Mouse (Mus musculus): Measurements from ENCODE around the gene Dusp22. TPM values are rescaled to one million over a fixed set of nuclear protein-coding genes. Genes with fewer than 3 reads are reported as not detected.

Dusp22 gene
- total and polyA plus RNA-seq, 2 experiments, result 11.1 to 14.5 TPM

DNA sequence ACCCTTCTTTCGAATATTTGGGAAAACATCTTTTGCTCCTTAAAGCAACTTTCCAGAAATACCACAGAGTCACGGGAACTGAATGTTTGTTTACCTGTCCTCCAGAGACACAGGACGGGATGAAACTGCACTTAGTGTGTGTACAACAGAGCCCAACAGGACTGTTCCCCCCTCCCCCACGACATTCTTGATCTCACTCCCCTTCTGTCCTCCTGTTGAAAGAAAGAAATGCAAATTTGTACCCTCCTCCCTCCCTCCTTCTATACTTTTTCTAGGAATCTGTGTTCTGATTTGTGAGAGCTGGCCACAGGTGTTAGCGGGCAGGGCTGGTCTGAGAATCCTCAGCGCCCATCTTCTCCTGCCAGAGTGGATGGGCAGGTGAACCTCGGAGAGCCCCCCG, 64.1 kb downstream of the Dusp22 start:
- H3K36me3 ChIP-seq (ENCODE audit: control insufficient read depth, insufficient read depth, low read length), result no peaks in the 10 kb centered on the region
- H3K79me2 ChIP-seq (ENCODE audit: control insufficient read depth, insufficient read depth, low read length), result no peaks in the 10 kb centered on the region
- TF ChIP-seq POLR2A (IDR thresholded peaks at IDR 0.05; ENCODE audit: extremely low read depth, insufficient read depth, low read length) (no peak), CTCF (IDR thresholded peaks at IDR 0.05; ENCODE audit: low read depth, low read length) (no peak)
- H3K4me3 ChIP-seq (ENCODE audit: insufficient read depth, low read depth, low read length), result no peak overlapping the region
- DNase-seq (ENCODE audit: extremely low read depth, low read depth, low spot score), result no peak
- WGBS, result 60% methylated on average over 8 of the region's 8 CpGs
- no peaks in the 10 kb centered on the region for H3K4me1 ChIP-seq (ENCODE audit: control insufficient read depth, insufficient read depth, low read length)
- H3K27me3 ChIP-seq (ENCODE audit: control insufficient read depth, insufficient read depth, low read length), result no peaks in the 10 kb centered on the region
- no peak overlapping the region for H3K27ac ChIP-seq (replicated peaks; ENCODE audit: insufficient read depth, low read depth, low read length)
- no peak overlapping the region for H3K9ac ChIP-seq (ENCODE audit: low read depth, low read length)

GRCm38 (mm10) chr13:30724691-30725271, 65.0 kb downstream of the Dusp22 start:
- Histone ChIP-seq H3K9ac (ENCODE audit: low read depth, low read length) (no peak overlapping the region), H3K4me1 (ENCODE audit: control insufficient read depth, insufficient read depth, low read length) (no peaks in the 10 kb centered on the region), H3K27ac (replicated peaks; ENCODE audit: insufficient read depth, low read depth, low read length) (no peak overlapping the region), H3K27me3 (ENCODE audit: control insufficient read depth, insufficient read depth, low read length) (no peaks in the 10 kb centered on the region), H3K79me2 (ENCODE audit: control insufficient read depth, insufficient read depth, low read length) (no peaks in the 10 kb centered on the region), H3K36me3 (ENCODE audit: control insufficient read depth, insufficient read depth, low read length) (no peaks in the 10 kb centered on the region), H3K4me3 (ENCODE audit: insufficient read depth, low read depth, low read length) (no peak overlapping the region)
- 22% methylated on average over 7 of the region's 7 CpGs for WGBS
- TF ChIP-seq CTCF (IDR thresholded peaks at IDR 0.05; ENCODE audit: low read depth, low read length) (no peak), POLR2A (IDR thresholded peaks at IDR 0.05; ENCODE audit: extremely low read depth, insufficient read depth, low read length) (no peak)
- peak; percentile 67 for DNase-seq (ENCODE audit: extremely low read depth, low read depth, low spot score)

DNA sequence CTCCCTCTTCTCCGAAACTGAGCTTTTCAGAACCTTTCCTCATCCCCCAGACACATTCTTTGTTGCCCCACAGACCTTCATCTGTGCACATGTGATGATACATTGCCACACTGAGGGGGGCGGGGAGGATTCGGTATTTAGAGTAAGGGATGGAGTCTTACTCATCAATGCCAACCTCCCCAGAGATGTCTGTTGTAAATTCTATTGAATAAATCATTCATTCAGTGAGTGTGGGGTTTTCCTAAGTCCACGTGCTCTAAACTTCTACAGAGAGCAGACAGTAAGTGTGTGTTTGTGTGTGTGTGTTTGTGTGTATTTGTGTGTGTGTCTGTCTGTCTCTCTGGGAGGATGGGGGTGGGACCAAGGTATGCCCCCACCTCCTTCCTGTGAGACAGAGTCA, 67.1 kb downstream of the Dusp22 start:
- Histone ChIP-seq H3K27ac (replicated peaks; ENCODE audit: insufficient read depth, low read depth, low read length) (no peak overlapping the region), H3K4me1 (ENCODE audit: control insufficient read depth, insufficient read depth, low read length) (no peaks in the 10 kb centered on the region), H3K36me3 (ENCODE audit: control insufficient read depth, insufficient read depth, low read length) (no peaks in the 10 kb centered on the region), H3K27me3 (ENCODE audit: control insufficient read depth, insufficient read depth, low read length) (no peaks in the 10 kb centered on the region), H3K79me2 (ENCODE audit: control insufficient read depth, insufficient read depth, low read length) (no peaks in the 10 kb centered on the region), H3K4me3 (ENCODE audit: insufficient read depth, low read depth, low read length) (no peak overlapping the region), H3K9ac (ENCODE audit: low read depth, low read length) (no peak overlapping the region)
- TF ChIP-seq CTCF (IDR thresholded peaks at IDR 0.05; ENCODE audit: low read depth, low read length) (no peak), POLR2A (IDR thresholded peaks at IDR 0.05; ENCODE audit: extremely low read depth, insufficient read depth, low read length) (no peak)
- no peak for DNase-seq (ENCODE audit: extremely low read depth, low read depth, low spot score)
- 91% methylated on average over 4 of the region's 4 CpGs for WGBS

- no peak for DNase-seq (ENCODE audit: extremely low read depth, low read depth, low spot score)
- H3K4me3 ChIP-seq (ENCODE audit: insufficient read depth, low read depth, low read length), result no peak overlapping the region
- WGBS, result 93% methylated on average over 7 of the region's 7 CpGs
- no peak for TF ChIP-seq POLR2A (IDR thresholded peaks at IDR 0.05; ENCODE audit: extremely low read depth, insufficient read depth, low read length)
- no peak for TF ChIP-seq CTCF (IDR thresholded peaks at IDR 0.05; ENCODE audit: low read depth, low read length)
- H3K27me3 ChIP-seq (ENCODE audit: control insufficient read depth, insufficient read depth, low read length), result no peaks in the 10 kb centered on the region
- no peak overlapping the region for H3K27ac ChIP-seq (replicated peaks; ENCODE audit: insufficient read depth, low read depth, low read length)
- H3K79me2 ChIP-seq (ENCODE audit: control insufficient read depth, insufficient read depth, low read length), result no peaks in the 10 kb centered on the region
- no peak overlapping the region for H3K9ac ChIP-seq (ENCODE audit: low read depth, low read length)
- H3K36me3 ChIP-seq (ENCODE audit: control insufficient read depth, insufficient read depth, low read length), result no peaks in the 10 kb centered on the region
- H3K4me1 ChIP-seq (ENCODE audit: control insufficient read depth, insufficient read depth, low read length), result no peaks in the 10 kb centered on the region
Observed at GRCm38 (mm10) chr13:30728155-30728554, 68.4 kb downstream of the Dusp22 start.

DNA sequence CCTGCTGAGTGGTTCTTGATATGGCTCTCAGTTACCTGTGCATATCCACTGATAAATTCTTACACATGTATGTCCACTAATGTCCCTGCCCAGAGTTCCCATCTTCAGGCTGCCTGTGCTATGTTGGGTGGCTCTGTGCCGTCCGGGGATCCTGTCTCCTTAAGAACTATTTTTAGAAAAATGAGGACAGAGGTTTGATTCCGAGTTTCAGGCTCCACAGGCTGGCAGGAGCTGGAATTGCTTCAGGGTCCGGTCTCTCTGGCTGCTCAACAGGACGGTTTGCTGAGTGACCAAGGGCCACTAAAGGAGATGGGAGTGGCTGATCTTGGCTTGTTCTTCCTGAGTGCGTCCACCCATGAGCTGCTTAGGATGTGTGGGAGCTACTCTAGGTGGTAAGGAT, 69.4 kb downstream of the Dusp22 start:
- no peaks in the 10 kb centered on the region for H3K36me3 ChIP-seq (ENCODE audit: control insufficient read depth, insufficient read depth, low read length)
- WGBS, result 36% methylated on average over 6 of the region's 6 CpGs
- no peak overlapping the region for H3K27ac ChIP-seq (replicated peaks; ENCODE audit: insufficient read depth, low read depth, low read length)
- DNase-seq (ENCODE audit: extremely low read depth, low read depth, low spot score), result no peak
- no peak overlapping the region for H3K9ac ChIP-seq (ENCODE audit: low read depth, low read length)
- TF ChIP-seq POLR2A (IDR thresholded peaks at IDR 0.05; ENCODE audit: extremely low read depth, insufficient read depth, low read length), result no peak
- TF ChIP-seq CTCF (IDR thresholded peaks at IDR 0.05; ENCODE audit: low read depth, low read length), result no peak
- H3K4me3 ChIP-seq (ENCODE audit: insufficient read depth, low read depth, low read length), result no peak overlapping the region
- H3K79me2 ChIP-seq (ENCODE audit: control insufficient read depth, insufficient read depth, low read length), result no peaks in the 10 kb centered on the region
- no peaks in the 10 kb centered on the region for H3K4me1 ChIP-seq (ENCODE audit: control insufficient read depth, insufficient read depth, low read length)
- H3K27me3 ChIP-seq (ENCODE audit: control insufficient read depth, insufficient read depth, low read length), result no peaks in the 10 kb centered on the region

- H3K27me3 ChIP-seq (ENCODE audit: control insufficient read depth, insufficient read depth, low read length), result no peaks in the 10 kb centered on the region
- H3K36me3 ChIP-seq (ENCODE audit: control insufficient read depth, insufficient read depth, low read length), result no peaks in the 10 kb centered on the region
- TF ChIP-seq POLR2A (IDR thresholded peaks at IDR 0.05; ENCODE audit: extremely low read depth, insufficient read depth, low read length), result no peak
- TF ChIP-seq CTCF (IDR thresholded peaks at IDR 0.05; ENCODE audit: low read depth, low read length), result no peak
- no peaks in the 10 kb centered on the region for H3K79me2 ChIP-seq (ENCODE audit: control insufficient read depth, insufficient read depth, low read length)
- H3K27ac ChIP-seq (replicated peaks; ENCODE audit: insufficient read depth, low read depth, low read length), result no peak overlapping the region
- H3K4me3 ChIP-seq (ENCODE audit: insufficient read depth, low read depth, low read length), result no peak overlapping the region
- H3K4me1 ChIP-seq (ENCODE audit: control insufficient read depth, insufficient read depth, low read length), result no peaks in the 10 kb centered on the region
- H3K9ac ChIP-seq (ENCODE audit: low read depth, low read length), result no peak overlapping the region
- WGBS, result 75% methylated on average over 15 of the region's 15 CpGs
- no peak for DNase-seq (ENCODE audit: extremely low read depth, low read depth, low spot score)
Observed at GRCm38 (mm10) chr13:30730104-30730793, 70.5 kb downstream of the Dusp22 start.
